Mouse (Mus musculus): ENCODE measurements around the gene Pmch.

The Pmch gene

DNA sequence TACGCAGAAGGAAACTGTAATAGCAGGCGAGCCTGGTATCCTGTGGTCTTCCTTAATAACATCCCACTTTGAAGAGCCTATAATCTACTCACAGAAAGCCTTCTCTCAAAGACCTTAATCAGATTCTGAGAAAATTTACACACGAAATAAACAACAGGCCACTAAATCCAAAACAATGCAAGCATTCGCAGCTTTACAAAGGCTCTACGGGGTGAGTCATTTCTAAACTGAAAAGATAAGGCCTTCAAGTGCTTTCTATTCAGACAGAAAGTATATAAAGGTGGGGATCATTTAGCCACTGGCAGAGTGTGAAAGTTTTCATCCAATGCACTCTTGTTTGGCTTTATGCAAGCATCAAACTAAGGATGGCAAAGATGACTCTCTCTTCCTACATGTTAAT is at the start of gene Pmch:
TSS of gene Pmch (plus strand) at position 301 of the 400 bp plus-strand sequence.
- DNase-seq, result no peak

DNA sequence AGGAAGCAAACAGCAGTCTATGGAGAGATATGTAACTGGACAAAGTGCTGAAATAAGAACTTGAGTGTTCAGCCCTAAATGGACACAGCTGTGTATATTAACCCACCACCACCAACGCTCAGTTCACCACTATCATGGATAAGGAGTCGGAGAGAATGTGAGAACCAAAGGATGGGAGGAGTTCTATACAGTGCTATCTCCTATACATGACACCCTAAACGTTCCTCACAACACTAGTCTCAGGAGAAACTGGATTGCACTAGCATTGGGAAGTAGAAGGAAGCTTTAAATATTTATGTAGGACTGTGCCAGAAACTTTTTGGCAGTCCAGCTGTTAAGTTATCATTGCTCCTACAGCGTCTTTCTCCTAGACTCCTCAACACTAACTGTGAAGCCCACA is 46.6 kb upstream of the Pmch start:
- no peak for DNase-seq

DNA sequence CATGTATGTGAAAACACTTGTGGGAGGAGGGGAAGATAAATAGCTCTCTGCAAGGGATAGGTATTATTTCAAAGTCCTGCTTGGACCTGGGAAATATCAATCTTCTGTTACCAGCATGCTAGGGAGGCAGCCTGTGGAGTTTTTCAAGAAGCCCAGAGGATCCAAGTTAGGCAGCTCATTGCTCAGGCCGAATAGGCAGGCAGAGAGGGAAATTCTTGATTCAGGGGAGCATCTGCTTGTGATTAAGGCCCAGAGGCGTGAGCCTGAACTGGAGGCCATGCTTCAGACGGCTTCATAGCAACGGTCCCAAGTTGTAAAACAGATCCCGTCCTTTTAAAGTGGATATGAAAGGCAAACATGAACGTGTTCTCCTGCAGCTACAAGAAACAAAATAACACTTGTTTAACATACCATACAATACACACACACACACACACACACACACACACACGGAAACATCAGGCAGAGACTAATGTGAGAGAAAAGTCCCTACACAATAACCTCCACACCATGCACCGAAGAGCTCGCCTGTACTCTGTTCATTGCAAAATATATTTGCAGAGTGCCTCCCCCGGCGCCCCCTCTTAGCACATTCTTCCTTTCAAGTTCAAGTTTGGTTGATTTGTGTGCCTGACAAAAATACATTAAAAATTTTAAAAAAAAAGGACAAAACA is 44.6 kb upstream of the Pmch start:
- no peak for DNase-seq

DNA sequence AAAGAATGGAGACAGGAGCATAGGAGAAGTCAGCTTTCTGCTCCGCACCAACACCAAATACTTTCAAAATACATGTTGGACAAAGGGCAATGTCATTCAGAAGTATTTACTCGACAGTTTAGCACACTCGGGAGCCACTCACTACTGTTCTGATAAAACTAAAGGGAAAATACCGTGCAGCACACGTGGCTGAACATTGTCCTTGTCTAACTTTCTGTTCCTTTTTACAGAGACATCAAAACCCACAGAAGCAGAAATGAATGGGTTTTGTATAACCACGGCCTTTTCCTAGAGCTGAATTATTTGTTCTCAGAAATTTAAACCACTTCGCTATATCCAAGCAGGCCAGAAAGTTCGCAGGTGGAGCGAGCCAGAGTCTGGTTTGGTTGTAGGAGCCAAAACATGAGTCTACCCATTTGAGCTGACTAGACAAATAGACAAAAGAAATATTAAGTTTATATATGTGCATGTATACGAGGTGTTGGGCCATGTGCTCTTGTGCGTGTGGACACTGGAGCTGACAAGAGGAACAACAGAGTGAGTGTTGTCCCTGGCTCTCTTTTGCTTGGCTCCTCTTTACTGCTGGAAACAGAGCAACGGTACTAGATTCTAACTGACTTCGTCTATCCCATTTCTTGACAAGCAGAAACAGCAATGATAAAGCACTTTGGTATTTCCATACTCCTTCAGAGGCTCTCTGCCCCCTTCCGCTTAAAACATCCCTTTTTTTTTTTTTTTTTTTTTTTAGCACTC is 36.5 kb upstream of the Pmch start:
- no peak for DNase-seq

GRCm38 (mm10) chr10:88056950-88057649 is 33.8 kb upstream of the Pmch start:
- DNase-seq, result no peak

DNA sequence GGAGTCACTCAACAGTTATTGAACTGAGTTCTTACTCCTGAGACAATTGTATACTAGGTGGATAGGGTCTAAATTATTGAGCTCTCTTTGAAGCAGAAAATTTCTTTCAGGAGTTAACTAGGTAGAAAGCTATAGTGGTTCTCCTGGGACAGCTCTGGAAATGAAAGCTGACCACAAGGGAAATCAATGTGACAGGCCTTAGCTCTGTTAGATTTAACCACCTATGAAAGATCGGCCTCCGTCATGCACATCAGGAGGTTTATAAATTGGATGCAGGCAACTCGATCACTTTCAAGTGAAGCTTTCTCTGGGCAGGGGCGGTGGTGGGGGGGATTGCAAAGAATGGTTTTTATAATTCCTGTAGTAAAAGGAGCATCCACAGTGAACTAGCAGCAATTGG is 27.4 kb upstream of the Pmch start:
- no peak for DNase-seq

- DNase-seq, result no peak
These were observed 26.0 kb upstream of the Pmch start for GRCm38 (mm10) chr10:88064872-88065271.

- no peak for DNase-seq
These were observed 23.5 kb upstream of the Pmch start for GRCm38 (mm10) chr10:88067377-88067776.

DNA sequence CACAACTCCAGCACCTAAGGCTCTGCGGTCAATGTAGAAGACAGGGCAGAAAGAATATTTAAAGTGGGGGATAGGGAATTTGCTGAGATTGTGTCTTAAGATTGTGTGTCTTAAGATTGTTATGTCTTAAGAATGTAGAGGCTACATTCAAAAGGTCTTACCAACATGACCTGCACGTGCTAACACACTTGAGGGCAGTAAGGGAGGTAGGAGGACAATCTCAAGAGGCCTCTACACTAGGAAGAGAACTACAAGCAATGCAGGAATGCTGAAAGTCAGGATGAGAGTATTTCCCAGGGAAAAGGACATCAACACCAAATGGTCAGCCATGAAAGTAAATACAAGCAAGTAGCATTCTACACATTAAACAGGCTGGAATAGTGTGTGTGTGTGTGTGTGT is 15.3 kb downstream of the Pmch start:
- no peak for DNase-seq

GRCm38 (mm10) chr10:88113290-88113689 is 22.4 kb downstream of the Pmch start:
- DNase-seq, result no peak

GRCm38 (mm10) chr10:88119721-88120120 is 28.8 kb downstream of the Pmch start:
- no peak for DNase-seq

DNA sequence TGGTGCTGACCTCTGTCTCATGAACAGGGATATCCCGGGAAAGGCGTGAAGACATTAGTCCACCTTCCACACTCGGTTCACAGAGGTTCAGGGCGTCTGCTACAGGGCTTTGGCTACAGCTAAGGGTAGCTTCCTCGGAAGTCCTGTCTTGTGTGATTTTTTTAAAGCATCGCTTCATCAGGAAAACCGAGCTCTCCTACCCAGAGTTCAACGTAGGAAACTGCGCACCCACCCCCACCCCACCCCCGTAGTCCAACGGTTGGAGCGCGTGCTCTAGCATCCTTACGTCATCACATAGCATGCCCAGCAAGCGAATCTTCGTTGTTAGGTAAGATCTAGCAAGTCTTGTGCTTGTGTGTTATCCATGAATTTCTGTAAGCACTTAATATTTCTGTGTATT is 44.8 kb downstream of the Pmch start:
- no peak for DNase-seq
